Mouse (Mus musculus): ENCODE measurements around the gene Rnf113a1. TPM values are rescaled to one million over a fixed set of nuclear protein-coding genes. Genes with fewer than 3 reads are reported as not detected.
A peak's percentile ranks its signal among the peaks of the same experiment; 100 is the strongest.
"Not testable (repeated sequence)": the region's sequence is repeated elsewhere in the genome, so short reads cannot be mapped to it uniquely, and the experiment has no call there.

The Rnf113a1 gene
- polyA plus RNA-seq (2015; fragmentation: Nextera tagmentation; extraction: Ambion mirVana): 14.3 and 15.9 TPM in 2 replicates

GRCm38 (mm10) chrX:37191105-37191743, at the start of gene Rnf113a1, which contains the start of gene Ndufa1:
TSS of gene Rnf113a1 (plus strand) at chrX:37191245.
TSS of gene Ndufa1 (minus strand) at chrX:37191163.
- H3K9me3 ChIP-seq: no peaks in the 10 kb centered on the region
- peak within 1 kb of the TSS; percentile 54 for H3K4me3 ChIP-seq
- 0 out of 2 replicates have a peak, but pooled peaks cover 9% of the 10 kb centered on the region for H3K4me1 ChIP-seq
- peak; percentile 90 for ATAC-seq (replicated peaks)
- H3K27me3 ChIP-seq: no peaks in the 10 kb centered on the region
- 18% methylated on average over 63 of the region's 63 CpGs for WGBS
- H3K4me2 ChIP-seq (replicated peaks): peak within 1 kb of the TSS; percentile 51
- H3K36me3 ChIP-seq: no peaks in the 10 kb centered on the region
- H3K9ac ChIP-seq (replicated peaks): peak within 1 kb of the TSS; percentile 48
- peak within 1 kb of the TSS; percentile 81 for H3K27ac ChIP-seq (replicated peaks)

GRCm38 (mm10) chrX:37141732-37142131, 49.3 kb upstream of the Rnf113a1 start:
- Histone ChIP-seq H3K9ac (replicated peaks) (no peak overlapping the region), H3K4me2 (replicated peaks) (no peak overlapping the region), H3K27me3 (no peaks in the 10 kb centered on the region), H3K9me3 (no peaks in the 10 kb centered on the region), H3K36me3 (peaks cover 20% of the 10 kb centered on the region; the same call in 1 of the 2 replicates), H3K4me3 (no peak overlapping the region), H3K4me1 (no peaks in the 10 kb centered on the region), H3K27ac (replicated peaks) (no peak overlapping the region)
- ATAC-seq (replicated peaks): no peak
- WGBS: 91% methylated on average over 3 of the region's 3 CpGs

- H3K4me2 ChIP-seq (replicated peaks); H3K27me3 ChIP-seq; H3K4me1 ChIP-seq; H3K27ac ChIP-seq (replicated peaks); H3K9ac ChIP-seq (replicated peaks); H3K9me3 ChIP-seq; H3K4me3 ChIP-seq; ATAC-seq (replicated peaks): not testable (repeated sequence)
- 53% methylated on average over 2 of the region's 4 CpGs for WGBS
- H3K36me3 ChIP-seq: peaks cover 19% of the 10 kb centered on the region; the same call in 1 of the 2 replicates
Measured at GRCm38 (mm10) chrX:37144498-37144897, 46.5 kb upstream of the Rnf113a1 start.

- Histone ChIP-seq H3K4me3 (no peak overlapping the region), H3K9ac (replicated peaks) (no peak overlapping the region), H3K36me3 (peaks cover 19% of the 10 kb centered on the region; the same call in 1 of the 2 replicates), H3K9me3 (no peaks in the 10 kb centered on the region), H3K4me2 (replicated peaks) (no peak overlapping the region), H3K27ac (replicated peaks) (no peak overlapping the region), H3K27me3 (no peaks in the 10 kb centered on the region), H3K4me1 (no peaks in the 10 kb centered on the region)
- WGBS: 88% methylated on average over 2 of the region's 2 CpGs
- no peak for ATAC-seq (replicated peaks)
Measured at GRCm38 (mm10) chrX:37144954-37145353, 46.1 kb upstream of the Rnf113a1 start.

GRCm38 (mm10) chrX:37157839-37158238, 33.2 kb upstream of the Rnf113a1 start:
- WGBS: 61% methylated on average over 4 of the region's 4 CpGs
- no peaks in the 10 kb centered on the region for H3K9me3 ChIP-seq
- H3K27me3 ChIP-seq: no peaks in the 10 kb centered on the region
- no peak overlapping the region for H3K4me3 ChIP-seq
- H3K4me1 ChIP-seq: no peaks in the 10 kb centered on the region
- no peak overlapping the region for H3K4me2 ChIP-seq (replicated peaks)
- no peak overlapping the region for H3K9ac ChIP-seq (replicated peaks)
- H3K27ac ChIP-seq (replicated peaks): no peak overlapping the region
- ATAC-seq (replicated peaks): no peak
- no peaks in the 10 kb centered on the region for H3K36me3 ChIP-seq

- Histone ChIP-seq H3K36me3 (no peaks in the 10 kb centered on the region), H3K27me3 (no peaks in the 10 kb centered on the region), H3K9ac (replicated peaks) (no peak overlapping the region), H3K4me3 (no peak overlapping the region), H3K4me1 (no peaks in the 10 kb centered on the region), H3K9me3 (no peaks in the 10 kb centered on the region), H3K4me2 (replicated peaks) (no peak overlapping the region), H3K27ac (replicated peaks) (no peak overlapping the region)
- ATAC-seq (replicated peaks): no peak
- WGBS: 69% methylated on average over 10 of the region's 10 CpGs
Measured at GRCm38 (mm10) chrX:37161169-37161568, 29.9 kb upstream of the Rnf113a1 start.

GRCm38 (mm10) chrX:37163115-37163514, 27.9 kb upstream of the Rnf113a1 start:
- Histone ChIP-seq H3K27me3 (no peaks in the 10 kb centered on the region), H3K4me2 (replicated peaks) (no peak overlapping the region), H3K4me3 (no peak overlapping the region), H3K9ac (replicated peaks) (no peak overlapping the region), H3K27ac (replicated peaks) (no peak overlapping the region), H3K36me3 (no peaks in the 10 kb centered on the region), H3K9me3 (no peaks in the 10 kb centered on the region), H3K4me1 (no peaks in the 10 kb centered on the region)
- ATAC-seq (replicated peaks): no peak
- WGBS: 83% methylated on average over 18 of the region's 18 CpGs

GRCm38 (mm10) chrX:37167085-37167484, 24.0 kb upstream of the Rnf113a1 start:
- Histone ChIP-seq H3K36me3 (no peaks in the 10 kb centered on the region), H3K9ac (replicated peaks) (no peak overlapping the region), H3K27me3 (no peaks in the 10 kb centered on the region), H3K4me1 (no peaks in the 10 kb centered on the region), H3K9me3 (no peaks in the 10 kb centered on the region), H3K27ac (replicated peaks) (no peak overlapping the region), H3K4me3 (no peak overlapping the region), H3K4me2 (replicated peaks) (no peak overlapping the region)
- WGBS: 40% methylated on average over 3 of the region's 3 CpGs
- no peak for ATAC-seq (replicated peaks)

GRCm38 (mm10) chrX:37168742-37169141, 22.3 kb upstream of the Rnf113a1 start, which contains the start of gene Akap14:
TSS of gene Akap14 (minus strand) at chrX:37168842.
- no peak for ATAC-seq (replicated peaks)
- no peak within 1 kb of the TSS for H3K9ac ChIP-seq (replicated peaks)
- H3K27me3 ChIP-seq: no peaks in the 10 kb centered on the region
- H3K9me3 ChIP-seq: no peaks in the 10 kb centered on the region
- 38% methylated on average over 5 of the region's 5 CpGs for WGBS
- H3K4me2 ChIP-seq (replicated peaks): no peak within 1 kb of the TSS
- no peaks in the 10 kb centered on the region for H3K4me1 ChIP-seq
- H3K4me3 ChIP-seq: no peak within 1 kb of the TSS
- no peaks in the 10 kb centered on the region for H3K36me3 ChIP-seq
- no peak within 1 kb of the TSS for H3K27ac ChIP-seq (replicated peaks)

GRCm38 (mm10) chrX:37184401-37184800, 6.6 kb upstream of the Rnf113a1 start:
- ATAC-seq (replicated peaks); H3K27me3 ChIP-seq: not testable (repeated sequence)
- WGBS: 64% methylated on average over 8 of the region's 8 CpGs

GRCm38 (mm10) chrX:37190755-37191104, 315 bp upstream of the Rnf113a1 start:
- Histone ChIP-seq H3K4me3 (peak overlapping the region; percentile 54), H3K4me2 (replicated peaks) (peak overlapping the region; percentile 51), H3K4me1 (0 out of 2 replicates have a peak, but pooled peaks cover 9% of the 10 kb centered on the region), H3K9ac (replicated peaks) (peak overlapping the region; percentile 48), H3K9me3 (no peaks in the 10 kb centered on the region), H3K27me3 (no peaks in the 10 kb centered on the region), H3K36me3 (no peaks in the 10 kb centered on the region), H3K27ac (replicated peaks) (peak overlapping the region; percentile 81)
- 21% methylated on average over 20 of the region's 20 CpGs for WGBS
- ATAC-seq (replicated peaks): no peak; the same call in 1 of the 2 replicates

More at GRCm38 (mm10) chrX:37184401-37184800, 6.6 kb upstream of the Rnf113a1 start:
- H3K9ac ChIP-seq (replicated peaks); H3K9me3 ChIP-seq; H3K36me3 ChIP-seq; H3K4me2 ChIP-seq (replicated peaks); H3K27ac ChIP-seq (replicated peaks); H3K4me3 ChIP-seq; H3K4me1 ChIP-seq: not testable (repeated sequence)

- no peaks in the 10 kb centered on the region for H3K9me3 ChIP-seq
- H3K4me2 ChIP-seq (replicated peaks): peak overlapping the region; percentile 51
- peak; percentile 39 for ATAC-seq (replicated peaks)
- 0 out of 2 replicates have a peak, but pooled peaks cover 9% of the 10 kb centered on the region for H3K4me1 ChIP-seq
- H3K4me3 ChIP-seq: peak overlapping the region; percentile 54
- peak overlapping the region; percentile 81 for H3K27ac ChIP-seq (replicated peaks)
- H3K27me3 ChIP-seq: no peaks in the 10 kb centered on the region
- H3K36me3 ChIP-seq: no peaks in the 10 kb centered on the region
- WGBS: 34% methylated on average over 28 of the region's 28 CpGs
- H3K9ac ChIP-seq (replicated peaks): peak overlapping the region; percentile 48
Measured at GRCm38 (mm10) chrX:37191744-37192379, 817 bp downstream of the Rnf113a1 start.

Data from forebrain, embryonic 15.5 days (tissue).